Mouse (Mus musculus) right cerebral cortex, postnatal 10 days (tissue): Measurements from ENCODE around the gene Hist1h3e.
A peak's percentile ranks its signal among the peaks of the same experiment; 100 is the strongest.
"Not testable (repeated sequence)": the region's sequence is repeated elsewhere in the genome, so short reads cannot be mapped to it uniquely, and the experiment has no call there.

Source experiments
- DNase-seq, 2 experiments: peaks; one replicate each; pipeline ENCODE4 v3.0.0; 2021; ENCODE audit warnings: low spot score in 2 of 2

The Hist1h3e gene

GRCm38 (mm10) chr13:23583387-23584068 lies 21.4 kb upstream of the Hist1h3e start:
- no peak for DNase-seq

- DNase-seq = no peak
These were observed 20.3 kb upstream of the Hist1h3e start for GRCm38 (mm10) chr13:23582219-23583056.

DNA sequence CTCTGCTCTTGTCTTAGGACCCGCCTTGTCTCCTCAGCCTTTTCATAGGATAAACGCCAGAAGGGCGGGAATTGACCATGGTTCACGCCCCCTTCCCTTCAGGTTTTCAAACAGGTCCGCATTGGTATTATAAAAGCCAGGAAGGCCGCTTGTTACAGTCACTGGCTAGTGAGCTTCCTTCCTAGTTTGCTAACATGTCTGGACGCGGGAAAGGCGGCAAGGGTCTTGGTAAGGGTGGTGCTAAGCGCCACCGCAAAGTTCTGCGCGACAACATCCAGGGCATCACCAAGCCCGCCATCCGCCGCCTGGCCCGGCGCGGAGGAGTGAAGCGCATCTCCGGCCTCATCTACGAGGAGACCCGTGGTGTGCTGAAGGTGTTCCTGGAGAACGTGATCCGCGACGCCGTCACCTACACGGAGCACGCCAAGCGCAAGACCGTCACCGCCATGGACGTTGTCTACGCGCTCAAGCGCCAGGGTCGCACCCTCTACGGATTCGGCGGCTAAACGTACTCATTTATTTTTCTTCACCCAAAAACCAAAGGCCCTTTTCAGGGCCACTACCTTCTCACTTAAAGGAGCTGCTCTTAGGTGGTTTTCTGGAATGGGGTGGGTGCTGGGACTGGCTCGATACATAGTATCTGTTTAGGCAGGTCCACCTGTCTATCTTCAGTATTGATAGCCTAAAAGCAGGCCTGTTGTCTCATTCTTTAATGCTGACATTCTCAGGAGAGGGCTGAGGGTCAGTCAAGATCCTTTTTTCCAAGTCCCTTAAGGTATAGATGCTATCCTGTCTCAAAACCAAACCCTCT lies 19.4 kb upstream of the Hist1h3e start, which contains the start of gene Hist1h4d:
Gene Hist1h4d, plus strand, starts transcription at position 191 of the 811 bp plus-strand sequence.
- DNase-seq = peak; percentile 98 to 99

DNA sequence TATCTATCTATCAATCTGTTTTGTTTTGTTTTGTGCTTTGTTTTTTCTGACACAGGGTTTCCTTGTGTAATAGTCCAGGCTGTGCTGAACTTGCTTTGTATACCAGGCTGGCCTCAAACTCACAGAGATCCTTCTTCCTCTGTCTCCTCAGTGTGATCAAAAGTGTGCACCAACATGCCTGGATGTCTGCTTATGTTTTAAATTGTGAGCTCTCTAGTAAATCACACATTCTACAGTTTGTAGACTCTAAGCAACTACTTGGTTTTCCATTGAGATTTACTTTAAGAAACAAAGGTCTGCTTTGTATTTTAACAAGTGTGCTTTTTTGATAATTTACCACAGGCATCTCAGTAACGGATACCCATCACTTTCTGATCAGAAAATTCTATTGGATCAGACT lies 15.7 kb upstream of the Hist1h3e start:
- no peak for DNase-seq

DNA sequence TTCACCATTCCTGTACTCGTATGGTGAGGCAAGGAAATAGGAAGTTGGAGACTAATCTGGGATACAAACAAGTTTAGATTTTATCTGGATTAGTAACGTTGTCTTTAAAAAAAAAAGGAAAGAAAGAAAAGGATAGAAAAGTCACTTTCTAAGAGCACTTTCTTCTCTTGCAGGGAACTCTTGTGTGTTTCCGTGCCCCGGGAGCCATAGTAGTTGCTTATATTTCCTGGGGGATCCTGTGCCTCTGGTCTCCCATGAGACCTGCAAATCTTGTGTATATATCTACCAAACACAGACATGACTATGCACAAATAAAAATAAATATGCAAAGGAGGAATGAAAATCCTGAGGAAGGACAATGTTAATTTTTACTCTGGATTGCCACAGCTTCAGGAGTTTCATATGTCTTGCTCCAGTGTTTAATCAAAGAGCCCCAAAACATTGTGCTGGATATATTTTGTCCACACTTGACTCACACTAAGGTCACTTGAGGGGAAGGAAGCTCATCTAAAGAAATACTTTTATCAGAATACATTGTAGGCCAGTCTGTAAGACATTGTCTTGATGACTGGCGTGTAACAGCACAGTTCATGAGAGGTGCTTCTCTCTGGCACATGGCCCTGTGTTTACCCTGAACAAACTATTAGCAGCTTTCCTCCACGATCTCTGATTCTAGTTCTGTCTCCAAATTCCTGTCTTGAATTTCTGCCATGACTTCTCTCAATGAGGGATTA lies 14.9 kb upstream of the Hist1h3e start:
- no peak for DNase-seq

GRCm38 (mm10) chr13:23576351-23576881 lies 14.2 kb upstream of the Hist1h3e start:
- no peak for DNase-seq

GRCm38 (mm10) chr13:23575864-23576313 lies 13.7 kb upstream of the Hist1h3e start:
- not testable (repeated sequence) for DNase-seq

GRCm38 (mm10) chr13:23575271-23575851 lies 13.2 kb upstream of the Hist1h3e start, which contains the start of gene Hist1h3d:
Gene Hist1h3d, plus strand, starts transcription at chr13:23575763.
- DNase-seq = peak; percentile 38 to 80

DNA sequence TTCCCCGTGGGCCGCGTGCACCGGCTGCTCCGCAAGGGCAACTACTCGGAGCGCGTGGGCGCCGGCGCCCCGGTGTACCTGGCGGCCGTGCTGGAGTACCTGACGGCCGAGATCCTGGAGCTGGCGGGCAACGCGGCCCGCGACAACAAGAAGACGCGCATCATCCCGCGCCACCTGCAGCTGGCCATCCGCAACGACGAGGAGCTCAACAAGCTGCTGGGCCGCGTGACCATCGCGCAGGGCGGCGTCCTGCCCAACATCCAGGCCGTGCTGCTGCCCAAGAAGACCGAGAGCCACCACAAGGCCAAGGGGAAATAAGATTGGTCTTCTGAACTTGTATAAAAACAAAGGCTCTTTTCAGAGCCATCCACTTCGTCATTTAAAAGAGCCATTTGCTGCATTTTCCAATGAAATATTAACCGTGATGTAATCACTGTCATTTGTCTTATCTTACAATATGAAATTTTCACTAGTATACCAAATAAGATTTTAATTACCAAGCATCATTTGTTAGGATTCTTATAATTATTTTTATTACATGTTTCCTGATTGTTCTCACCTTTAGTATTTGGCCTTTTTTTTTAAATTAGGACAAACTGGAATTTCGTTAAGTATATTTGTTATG lies 12.5 kb upstream of the Hist1h3e start:
- not testable (repeated sequence) for DNase-seq

DNA sequence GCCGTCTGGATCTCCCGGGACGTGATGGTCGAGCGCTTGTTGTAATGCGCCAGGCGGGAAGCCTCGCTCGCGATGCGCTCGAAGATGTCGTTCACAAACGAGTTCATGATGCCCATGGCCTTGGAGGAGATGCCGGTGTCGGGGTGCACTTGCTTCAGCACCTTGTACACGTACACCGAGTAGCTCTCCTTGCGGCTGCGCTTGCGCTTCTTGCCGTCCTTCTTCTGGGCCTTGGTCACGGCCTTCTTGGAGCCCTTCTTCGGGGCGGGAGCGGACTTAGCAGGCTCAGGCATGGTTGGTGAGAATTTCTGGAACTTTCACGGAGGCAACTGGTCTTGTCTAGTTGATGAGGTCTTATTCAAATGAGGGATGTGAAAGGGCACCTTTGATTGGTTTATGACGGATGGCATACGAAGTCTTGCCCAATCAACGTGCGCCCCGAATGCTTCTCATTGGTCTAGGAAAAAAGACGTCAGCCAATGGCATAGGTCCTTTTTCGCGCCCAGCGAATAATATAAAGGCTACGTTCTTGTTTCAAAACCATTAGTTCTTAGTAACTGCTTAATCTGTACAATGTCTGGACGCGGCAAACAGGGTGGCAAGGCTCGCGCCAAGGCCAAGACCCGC lies 11.8 kb upstream of the Hist1h3e start, which contains the start of the genes Hist1h2bf and Hist1h2ad:
Gene Hist1h2bf, minus strand, starts transcription at position 299 of the 627 bp plus-strand sequence.
Gene Hist1h2ad, plus strand, starts transcription at position 484 of the 627 bp plus-strand sequence.
- peak; percentile 96 to 98 for DNase-seq

DNA sequence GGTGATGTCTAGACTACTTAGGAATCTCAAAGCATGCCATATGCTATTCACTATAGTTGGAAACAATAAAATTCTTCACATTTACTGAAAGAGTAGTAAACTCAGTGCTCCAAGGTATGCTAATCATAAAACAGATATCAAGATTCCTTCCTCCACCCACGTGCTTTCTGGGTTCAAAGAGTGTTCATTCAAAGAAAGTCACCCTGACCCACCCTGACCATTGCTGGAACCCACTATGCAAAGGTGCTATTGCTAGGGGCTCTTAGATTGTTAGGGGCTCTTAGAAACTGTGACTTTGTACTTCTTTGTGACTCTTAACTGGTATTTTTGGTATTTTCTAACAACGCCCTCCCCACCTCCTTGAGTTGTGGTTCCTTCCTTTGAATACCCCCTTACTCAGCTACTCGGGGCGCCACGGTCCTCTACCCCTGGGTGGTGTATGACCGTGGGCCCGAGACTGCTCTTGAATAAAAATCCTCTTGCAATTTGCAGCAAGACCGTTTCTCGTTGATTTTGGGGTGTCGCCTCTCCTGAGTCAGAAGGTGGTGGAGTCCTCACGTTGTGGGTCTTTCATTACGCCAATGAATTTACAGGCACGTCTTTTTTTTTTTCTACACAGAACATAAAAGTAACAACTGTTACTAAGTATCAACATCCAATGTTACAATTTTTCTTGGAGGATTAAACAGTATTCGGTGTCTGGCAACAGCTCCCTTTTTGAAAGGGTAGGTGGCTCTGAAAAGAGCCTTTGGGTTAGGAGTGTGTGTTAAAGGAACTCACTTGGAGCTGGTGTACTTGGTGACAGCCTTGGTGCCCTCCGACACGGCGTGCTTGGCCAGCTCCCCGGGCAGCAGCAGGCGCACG lies 11.1 kb upstream of the Hist1h3e start:
- DNase-seq = not testable (repeated sequence)

DNA sequence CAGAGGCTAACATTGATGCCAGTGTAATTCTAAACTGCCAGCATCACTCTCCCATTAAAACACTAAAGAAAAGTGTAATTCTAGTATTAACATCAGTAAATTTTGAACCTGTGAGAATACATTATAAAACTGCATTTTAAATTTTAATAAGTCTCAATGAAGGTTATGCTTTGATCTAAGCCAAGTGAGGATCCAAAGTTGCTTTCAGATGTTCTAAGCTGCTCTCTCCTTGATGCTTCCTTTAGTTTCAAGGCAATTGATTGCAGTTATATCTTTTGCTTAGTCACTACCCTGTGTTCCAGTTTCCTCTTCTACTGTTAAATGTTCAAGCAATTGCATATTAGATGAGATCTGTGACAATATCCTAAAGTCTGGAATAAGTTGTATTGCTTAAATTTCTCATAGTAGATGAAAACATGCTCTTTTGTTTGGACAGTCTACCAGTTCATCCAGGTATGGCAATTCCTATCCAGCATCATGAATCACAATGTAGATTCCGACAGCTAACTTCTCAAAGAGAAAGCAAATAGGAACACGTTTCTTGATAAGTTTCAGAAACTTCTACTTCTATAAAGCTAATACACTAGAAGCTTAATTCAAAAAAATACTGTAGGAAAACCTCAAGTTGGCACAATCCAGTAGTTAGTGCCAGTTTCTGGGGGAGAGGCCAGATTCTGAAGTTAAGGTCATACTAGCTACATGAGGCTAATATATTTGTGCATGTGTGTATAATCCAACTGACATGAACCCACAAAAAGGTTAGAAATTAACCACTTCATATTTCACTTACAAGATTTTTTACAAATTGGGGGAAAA lies 10.3 kb upstream of the Hist1h3e start:
- DNase-seq = no peak

DNA sequence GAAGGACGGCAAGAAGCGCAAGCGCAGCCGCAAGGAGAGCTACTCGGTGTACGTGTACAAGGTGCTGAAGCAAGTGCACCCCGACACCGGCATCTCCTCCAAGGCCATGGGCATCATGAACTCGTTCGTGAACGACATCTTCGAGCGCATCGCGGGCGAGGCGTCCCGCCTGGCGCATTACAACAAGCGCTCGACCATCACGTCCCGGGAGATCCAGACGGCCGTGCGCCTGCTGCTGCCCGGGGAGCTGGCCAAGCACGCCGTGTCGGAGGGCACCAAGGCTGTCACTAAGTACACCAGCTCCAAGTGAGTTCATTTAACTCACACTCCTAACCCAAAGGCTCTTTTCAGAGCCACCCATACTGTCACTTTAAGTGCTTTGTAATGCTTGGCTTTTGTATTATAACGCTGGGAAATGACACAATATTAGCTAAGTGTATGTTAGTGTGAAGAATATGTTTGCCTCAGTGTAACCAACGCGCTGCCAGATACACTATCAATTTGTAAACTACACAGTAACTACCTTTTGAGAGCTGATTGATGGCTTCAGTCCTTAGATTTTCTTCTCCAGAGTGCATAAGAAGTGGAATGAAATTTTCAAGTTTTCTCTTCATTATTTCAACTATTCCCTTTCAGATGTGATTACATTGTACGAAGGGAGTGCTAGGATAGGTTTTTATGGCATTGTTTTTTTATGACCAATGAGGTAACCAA lies 9.5 kb upstream of the Hist1h3e start:
- not testable (repeated sequence) for DNase-seq

GRCm38 (mm10) chr13:23571022-23571503 lies 8.9 kb upstream of the Hist1h3e start, which contains the start of the genes Hist1h2ae and Hist1h2bg:
Gene Hist1h2ae, minus strand, starts transcription at chr13:23571220.
Gene Hist1h2bg, plus strand, starts transcription at chr13:23571396.
- DNase-seq = peak; percentile 69 to 82

- not testable (repeated sequence) for DNase-seq
These were observed 8.3 kb upstream of the Hist1h3e start for GRCm38 (mm10) chr13:23570261-23571021.

- DNase-seq = no peak
These were observed 2.3 kb upstream of the Hist1h3e start for GRCm38 (mm10) chr13:23564482-23564881.
